Mouse (Mus musculus) erythroblast, embryonic 14.5 days (primary cell): Measurements from ENCODE around the gene Tgfbr3. TPM values are rescaled to one million over a fixed set of nuclear protein-coding genes. Genes with fewer than 3 reads are reported as not detected.

ENCODE experiments used
- H3K27me3 ChIP-seq: 2 replicates; pipeline ENCODE4 v1.6.1; 2012; ENCODE audit warnings: inconsistent platforms; ENCODE audit not compliant: control insufficient read depth
- H3K36me3 ChIP-seq: 2 replicates; pipeline ENCODE4 v1.6.1; 2012; ENCODE audit warnings: mild to moderate bottlenecking, inconsistent platforms; ENCODE audit not compliant: control insufficient read depth
- H3K4me1 ChIP-seq: 2 replicates; pipeline ENCODE4 v1.6.1; 2012; ENCODE audit warnings: inconsistent platforms; ENCODE audit not compliant: control insufficient read depth
- H3K4me3 ChIP-seq: replicated peaks from 2 replicates; pipeline ENCODE3; 2012; ENCODE audit warnings: moderate library complexity, mild to moderate bottlenecking, inconsistent platforms
- H3K9me3 ChIP-seq: 2 replicates; pipeline ENCODE4 v1.6.1; 2012; ENCODE audit warnings: low read length, inconsistent platforms, mixed read lengths; ENCODE audit not compliant: control insufficient read depth
- GATA1 ChIP-seq: IDR thresholded peaks from 2 replicates; pipeline ENCODE4 v1.6.1; 2012; ENCODE audit warnings: low read length, inconsistent platforms, mixed read lengths
- TAL1 ChIP-seq: IDR thresholded peaks from 3 replicates; pipeline ENCODE4 v1.6.1; 2012; ENCODE audit warnings: low read length, inconsistent platforms, mixed read lengths
- polyA plus RNA-seq: library from polyadenylated mRNA; stranded (reverse); fragments of >175 nt; gene quantifications from 2 replicates; pipeline ENCODE4 v1.2.3, GENCODE M21; 2012

The Tgfbr3 gene
- polyA plus RNA-seq, 1 experiment: 0.03 TPM

GRCm38 (mm10) chr5:107211830-107212370, 77.5 kb downstream of the Tgfbr3 start:
- Histone ChIP-seq H3K4me3 (no peak overlapping the region), H3K27me3 (no peaks in the 10 kb centered on the region), H3K4me1 (peaks cover 44% of the 10 kb centered on the region), H3K36me3 (peaks cover 7% of the 10 kb centered on the region), H3K9me3 (peaks cover 2% of the 10 kb centered on the region; the same call in 1 of the 2 replicates)
- TF ChIP-seq GATA1 (no peak), TAL1 (no peak)

GRCm38 (mm10) chr5:107210040-107210439, 79.4 kb downstream of the Tgfbr3 start:
- H3K36me3 ChIP-seq: peaks cover 8% of the 10 kb centered on the region
- no peak for TF ChIP-seq GATA1
- TF ChIP-seq TAL1: no peak
- peaks cover 41% of the 10 kb centered on the region for H3K4me1 ChIP-seq
- peaks cover 3% of the 10 kb centered on the region; the same call in 1 of the 2 replicates for H3K9me3 ChIP-seq
- H3K27me3 ChIP-seq: no peaks in the 10 kb centered on the region
- H3K4me3 ChIP-seq: no peak overlapping the region

- Histone ChIP-seq H3K4me3 (no peak overlapping the region), H3K27me3 (no peaks in the 10 kb centered on the region), H3K4me1 (peaks cover 38% of the 10 kb centered on the region), H3K36me3 (peaks cover 4% of the 10 kb centered on the region), H3K9me3 (peaks cover 3% of the 10 kb centered on the region; the same call in 1 of the 2 replicates)
- no peak for TF ChIP-seq TAL1
- TF ChIP-seq GATA1: no peak
Observed at GRCm38 (mm10) chr5:107207911-107208310, 81.5 kb downstream of the Tgfbr3 start.

- Histone ChIP-seq H3K27me3 (no peaks in the 10 kb centered on the region), H3K4me3 (no peak overlapping the region), H3K9me3 (peaks cover 3% of the 10 kb centered on the region; the same call in 1 of the 2 replicates), H3K4me1 (peaks cover 18% of the 10 kb centered on the region), H3K36me3 (peaks cover 4% of the 10 kb centered on the region)
- TF ChIP-seq GATA1: no peak
- no peak for TF ChIP-seq TAL1
Observed at GRCm38 (mm10) chr5:107204306-107204705, 85.1 kb downstream of the Tgfbr3 start.

GRCm38 (mm10) chr5:107202801-107203559, 86.4 kb downstream of the Tgfbr3 start:
- no peak overlapping the region for H3K4me3 ChIP-seq
- H3K4me1 ChIP-seq: peaks cover 12% of the 10 kb centered on the region
- no peaks in the 10 kb centered on the region for H3K27me3 ChIP-seq
- peaks cover 4% of the 10 kb centered on the region for H3K36me3 ChIP-seq
- H3K9me3 ChIP-seq: peaks cover 3% of the 10 kb centered on the region; the same call in 1 of the 2 replicates
- TF ChIP-seq GATA1 (no peak), TAL1 (no peak)

- Histone ChIP-seq H3K4me1 (peaks cover 3% of the 10 kb centered on the region), H3K4me3 (no peak overlapping the region), H3K9me3 (no peaks in the 10 kb centered on the region), H3K27me3 (no peaks in the 10 kb centered on the region), H3K36me3 (no peaks in the 10 kb centered on the region)
- TF ChIP-seq TAL1 (no peak), GATA1 (no peak)
Observed at GRCm38 (mm10) chr5:107201509-107202182, 87.8 kb downstream of the Tgfbr3 start.

- Histone ChIP-seq H3K9me3 (no peaks in the 10 kb centered on the region), H3K4me1 (peaks cover 5% of the 10 kb centered on the region), H3K36me3 (no peaks in the 10 kb centered on the region), H3K4me3 (no peak overlapping the region), H3K27me3 (no peaks in the 10 kb centered on the region)
- TF ChIP-seq GATA1: no peak
- TF ChIP-seq TAL1: no peak
Observed at GRCm38 (mm10) chr5:107200853-107201341, 88.5 kb downstream of the Tgfbr3 start.

GRCm38 (mm10) chr5:107200221-107200635, 89.2 kb downstream of the Tgfbr3 start:
- H3K4me1 ChIP-seq: peaks cover 10% of the 10 kb centered on the region
- H3K36me3 ChIP-seq: no peaks in the 10 kb centered on the region
- no peak for TF ChIP-seq TAL1
- no peak for TF ChIP-seq GATA1
- H3K4me3 ChIP-seq: no peak overlapping the region
- H3K27me3 ChIP-seq: no peaks in the 10 kb centered on the region
- no peaks in the 10 kb centered on the region for H3K9me3 ChIP-seq

- peaks cover 32% of the 10 kb centered on the region for H3K4me1 ChIP-seq
- H3K36me3 ChIP-seq: no peaks in the 10 kb centered on the region
- H3K4me3 ChIP-seq: no peak overlapping the region
- H3K27me3 ChIP-seq: no peaks in the 10 kb centered on the region
- no peaks in the 10 kb centered on the region for H3K9me3 ChIP-seq
- TF ChIP-seq TAL1 (no peak), GATA1 (no peak)
Observed at GRCm38 (mm10) chr5:107195751-107196395, 93.6 kb downstream of the Tgfbr3 start.
